Mouse (Mus musculus) heart, adult 8-10 months (tissue): ENCODE results near the gene Zdhhc14. TPM values are rescaled to one million over a fixed set of nuclear protein-coding genes. Genes with fewer than 3 reads are reported as not detected.

ENCODE experiments used
- DNase-seq: peaks from one replicate; pipeline ENCODE4 v3.0.0; 2022; ENCODE audit warnings: low spot score
- total RNA-seq, 4 experiments: library from RNA; stranded (reverse); gene quantifications; 2 replicates each; pipeline ENCODE4 v1.2.4; 2022

The Zdhhc14 gene
- total RNA-seq, 4 experiments from 2014 or later = 4.4 to 5.6 (median 5.0) TPM

DNA sequence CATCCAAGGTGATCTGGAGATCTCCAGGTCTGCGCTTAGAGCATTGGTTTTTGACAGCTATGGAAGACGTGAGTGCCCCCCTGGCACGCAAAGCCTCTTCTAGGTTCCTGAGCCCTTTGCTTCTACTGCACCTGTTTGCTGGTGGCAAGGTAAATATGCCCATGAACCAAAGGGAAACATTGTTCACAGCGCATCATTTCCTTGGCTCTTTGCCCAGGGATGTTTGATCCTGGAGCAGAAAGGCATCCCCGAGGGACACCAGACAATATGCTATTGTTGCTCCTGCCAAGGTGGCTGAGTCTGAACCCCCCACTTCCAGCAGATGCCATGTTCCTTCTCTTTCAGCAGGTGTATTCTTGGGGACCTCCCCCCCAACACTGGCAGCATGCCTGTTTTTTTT lies 61.2 kb downstream of the Zdhhc14 start:
- DNase-seq = no peak

DNA sequence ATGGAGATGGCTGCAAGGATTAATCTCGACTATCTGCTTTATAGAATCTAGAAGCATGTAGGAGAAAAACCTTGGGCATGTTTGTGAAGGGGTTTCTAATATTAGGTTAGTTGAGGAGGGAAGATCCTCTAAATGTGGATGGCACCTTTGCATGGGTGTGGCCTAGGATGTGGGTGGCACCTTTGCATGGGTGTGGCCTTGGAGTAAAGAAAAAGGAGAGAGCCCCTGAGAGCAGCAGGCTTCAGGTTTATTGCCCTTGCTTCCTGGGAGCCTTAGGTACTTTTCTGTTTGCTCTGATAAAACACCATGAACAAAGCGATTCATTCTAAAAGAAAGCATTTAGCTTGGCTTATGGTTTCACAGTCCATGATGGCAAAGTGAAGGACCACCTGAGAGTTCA lies 62.2 kb downstream of the Zdhhc14 start:
- DNase-seq = no peak

DNA sequence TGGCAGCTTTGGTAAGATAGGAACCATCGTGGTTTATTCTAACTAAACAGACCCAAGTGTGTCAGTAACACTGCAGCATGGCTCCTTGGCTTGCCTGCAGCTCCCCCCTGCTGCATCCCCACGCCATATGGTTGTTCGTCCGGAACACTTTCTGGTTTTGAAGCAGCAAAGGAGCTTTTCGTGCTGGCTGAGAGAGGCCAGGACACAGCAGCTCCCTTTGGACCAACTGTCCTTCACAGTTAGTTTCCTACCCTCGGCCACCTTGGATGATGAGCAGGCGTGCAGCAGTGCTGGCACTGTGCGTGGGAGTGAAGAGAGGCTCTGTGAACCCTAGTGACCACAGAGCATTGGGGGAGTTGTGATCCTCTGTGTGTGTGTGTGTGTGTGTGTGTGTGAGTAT lies 64.2 kb downstream of the Zdhhc14 start:
- DNase-seq = no peak

DNA sequence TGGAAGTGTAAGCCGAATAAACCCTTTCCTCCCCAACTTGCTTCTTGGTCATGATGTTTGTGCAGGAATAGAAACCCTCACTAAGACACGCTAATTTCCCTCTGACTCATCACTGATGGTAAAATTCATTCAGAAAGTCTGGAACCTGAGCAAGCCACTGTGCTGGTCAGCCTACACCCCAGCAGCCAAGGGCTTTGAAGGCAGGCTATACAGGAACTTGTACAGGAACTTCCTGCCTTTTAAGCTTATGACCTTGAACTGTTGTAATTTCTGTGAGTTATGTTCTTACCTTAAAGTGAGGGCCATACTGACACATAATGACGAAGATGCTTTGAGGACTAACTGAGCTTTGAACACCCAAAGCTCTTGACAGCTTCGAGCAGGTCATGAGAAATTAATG lies 67.9 kb downstream of the Zdhhc14 start:
- no peak for DNase-seq

DNA sequence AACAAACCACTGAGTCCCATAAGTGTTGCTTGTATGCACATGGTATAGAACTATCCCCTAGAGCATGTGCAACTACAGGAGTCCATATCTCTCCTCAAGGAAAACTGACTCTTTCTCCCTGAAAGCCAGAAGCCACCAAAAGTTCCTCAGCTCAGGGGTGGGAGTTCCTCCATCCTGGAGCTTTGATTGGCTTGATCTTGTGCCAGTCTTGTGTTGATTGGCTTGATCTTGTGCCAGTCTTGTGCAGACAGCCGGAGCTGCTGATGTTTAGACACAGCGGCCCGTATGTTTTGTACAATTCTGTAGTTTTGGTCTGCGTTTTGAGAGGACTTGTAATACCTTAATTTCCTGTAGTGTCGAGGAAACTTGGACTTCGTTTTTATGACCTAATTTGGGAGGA lies 70.8 kb downstream of the Zdhhc14 start:
- no peak for DNase-seq

DNA sequence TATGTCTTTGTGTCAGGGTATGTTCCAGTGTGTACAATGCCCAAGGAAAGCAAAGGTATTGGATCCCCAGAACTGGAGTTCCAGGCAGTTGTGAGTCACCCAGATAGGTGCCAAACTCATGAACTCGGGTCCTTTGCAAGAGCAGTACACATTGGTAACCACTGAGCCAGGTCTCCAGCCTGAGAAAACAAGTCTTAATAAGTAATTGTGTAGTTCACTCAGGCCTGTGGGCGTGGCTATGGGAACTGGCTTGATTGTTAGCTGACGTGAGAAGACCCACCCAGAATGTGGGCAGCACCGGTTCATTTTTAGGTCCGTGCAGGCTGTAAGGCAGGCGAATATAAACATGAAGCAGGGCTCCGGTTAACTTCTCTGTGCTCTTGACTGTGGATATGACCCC lies 73.6 kb downstream of the Zdhhc14 start:
- DNase-seq = no peak

DNA sequence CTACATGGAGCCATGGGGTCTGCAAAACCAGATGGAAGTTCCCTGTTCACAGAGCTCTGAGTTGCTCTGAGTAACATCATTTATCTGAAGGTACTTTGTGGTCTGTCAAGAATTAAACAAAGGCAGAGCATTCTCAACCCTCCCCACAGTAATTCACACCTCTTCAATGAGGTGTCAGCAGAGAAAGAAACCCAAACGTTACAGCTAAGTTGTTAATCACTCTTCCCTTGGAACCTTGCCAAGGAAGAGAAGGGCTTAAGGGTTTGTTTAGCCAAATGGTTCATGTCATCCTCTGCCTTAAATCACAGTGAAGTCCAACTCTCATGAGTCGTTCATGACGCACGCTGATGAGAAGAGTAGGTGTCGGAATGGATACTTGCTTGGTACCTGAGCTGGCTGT lies 75.6 kb downstream of the Zdhhc14 start:
- no peak for DNase-seq

DNA sequence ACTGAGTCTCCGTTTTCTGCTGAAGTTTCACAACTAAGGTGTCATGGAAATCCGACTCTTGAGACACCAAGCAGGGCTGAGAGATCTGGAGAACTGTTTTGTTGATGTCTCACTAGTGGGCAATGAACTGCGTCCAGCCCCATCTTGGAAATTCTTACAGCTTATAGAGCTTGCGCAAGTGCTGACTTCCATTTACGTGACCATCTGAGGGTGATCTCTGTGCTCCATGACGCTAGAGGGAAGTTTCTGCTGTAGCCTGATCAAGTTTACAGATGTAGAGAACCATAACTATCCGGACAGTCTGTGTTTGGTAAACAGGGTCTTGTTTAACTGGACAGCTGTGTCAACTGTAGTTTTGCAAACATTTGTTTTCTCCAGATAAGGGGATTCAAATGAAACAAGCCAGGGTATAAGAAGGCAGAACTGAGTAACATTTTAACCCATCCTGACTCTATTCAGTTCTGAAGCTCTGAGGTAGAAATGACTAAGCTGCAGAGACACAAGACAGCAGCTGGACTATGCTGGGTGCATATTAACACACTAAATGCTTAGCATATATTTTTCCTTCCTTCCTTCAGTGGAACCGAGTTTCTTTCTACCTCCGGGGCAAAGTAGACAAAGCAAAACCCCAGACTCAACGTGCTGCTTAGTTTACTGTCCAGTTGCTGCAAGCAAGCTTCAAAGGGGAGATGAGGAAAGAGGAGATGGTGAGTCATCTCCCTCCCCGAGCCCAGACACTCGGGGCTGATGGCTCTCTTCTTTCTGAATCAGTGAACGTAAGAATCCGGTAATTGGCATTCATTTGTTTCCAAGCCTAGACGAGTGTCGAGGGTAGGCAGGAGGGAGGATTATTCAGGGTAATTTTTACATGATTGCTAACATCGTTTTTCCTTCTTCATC lies 77.0 kb downstream of the Zdhhc14 start:
- DNase-seq = no peak

DNA sequence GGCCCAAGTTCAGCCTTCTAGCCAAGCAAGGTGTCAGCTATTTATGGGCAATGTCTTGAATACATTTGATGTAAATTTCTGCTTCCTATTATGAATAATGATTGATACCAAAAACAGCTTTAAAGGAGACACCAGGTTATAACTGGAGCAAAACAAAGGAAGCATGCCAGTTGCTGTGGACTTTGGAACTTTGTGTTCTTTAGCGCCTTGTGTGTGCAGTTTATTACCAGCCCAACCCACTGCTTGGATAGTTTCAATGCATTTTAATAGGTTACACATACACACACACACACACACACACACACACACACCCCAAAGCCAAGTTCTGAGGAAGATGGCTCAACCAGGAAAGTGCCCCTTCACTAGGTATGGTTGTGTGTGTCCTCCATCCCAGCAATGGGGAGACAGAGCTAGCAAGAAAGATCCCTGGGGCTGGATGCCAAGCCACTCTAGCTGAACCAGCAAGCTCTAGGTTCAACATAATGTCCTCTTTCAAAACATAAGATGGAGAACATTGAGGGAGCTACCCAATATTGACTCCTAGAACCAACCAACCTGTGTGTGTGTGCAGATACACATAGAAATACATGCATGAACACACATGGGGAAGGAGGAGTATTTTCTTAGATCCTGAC lies 79.9 kb downstream of the Zdhhc14 start:
- no peak for DNase-seq

DNA sequence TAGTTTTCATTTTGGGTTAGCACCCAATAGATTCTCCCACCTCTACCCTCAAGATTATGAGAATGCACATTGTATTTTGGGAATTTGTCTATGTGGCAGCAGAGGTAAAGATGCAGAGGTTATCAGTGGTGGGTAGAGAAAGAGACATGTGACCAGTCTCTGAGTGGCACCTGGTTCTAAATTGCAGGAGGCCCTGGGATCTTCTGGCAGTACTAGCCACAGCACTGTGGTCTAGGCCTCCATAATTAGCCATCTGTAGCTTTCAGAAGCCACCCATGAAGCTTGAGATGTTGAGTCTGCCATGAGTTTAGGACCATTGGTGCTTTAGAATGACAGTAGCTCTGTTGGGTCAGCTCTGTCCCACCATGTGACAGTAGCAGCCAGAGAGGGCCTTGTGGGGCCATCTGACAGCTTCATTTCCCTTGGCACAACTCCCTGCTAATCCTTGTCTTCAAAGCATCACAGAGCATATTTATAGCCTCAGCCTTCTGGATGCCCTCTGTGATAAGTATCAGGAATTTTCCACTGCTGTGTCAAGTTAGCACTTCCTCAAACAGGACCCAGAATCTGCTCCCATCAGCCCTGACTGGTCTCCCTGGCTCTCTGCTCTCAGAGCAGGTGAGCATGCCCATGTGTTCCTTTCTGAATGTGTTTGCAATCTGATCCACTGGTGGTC lies 80.5 kb downstream of the Zdhhc14 start:
- DNase-seq = no peak

DNA sequence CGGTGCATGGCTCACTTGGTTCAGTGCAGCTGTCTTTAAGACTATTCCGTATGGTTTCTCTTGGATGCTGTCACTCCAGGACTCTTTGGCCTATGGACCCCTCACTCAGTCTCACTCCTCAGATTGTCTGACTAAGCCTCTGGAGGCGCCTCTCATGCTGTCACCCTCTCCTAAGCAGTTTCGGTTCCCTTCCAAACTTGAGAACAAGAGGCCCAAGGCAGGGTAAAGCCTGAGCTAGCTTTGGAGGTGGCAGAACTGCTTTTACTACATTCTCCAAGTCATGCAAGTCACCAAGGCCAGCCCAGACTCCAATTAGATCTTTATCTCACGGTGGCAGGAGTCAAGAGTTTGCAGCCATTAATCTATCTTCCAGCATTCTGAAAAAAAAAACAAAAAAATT lies 82.3 kb downstream of the Zdhhc14 start:
- no peak for DNase-seq

DNA sequence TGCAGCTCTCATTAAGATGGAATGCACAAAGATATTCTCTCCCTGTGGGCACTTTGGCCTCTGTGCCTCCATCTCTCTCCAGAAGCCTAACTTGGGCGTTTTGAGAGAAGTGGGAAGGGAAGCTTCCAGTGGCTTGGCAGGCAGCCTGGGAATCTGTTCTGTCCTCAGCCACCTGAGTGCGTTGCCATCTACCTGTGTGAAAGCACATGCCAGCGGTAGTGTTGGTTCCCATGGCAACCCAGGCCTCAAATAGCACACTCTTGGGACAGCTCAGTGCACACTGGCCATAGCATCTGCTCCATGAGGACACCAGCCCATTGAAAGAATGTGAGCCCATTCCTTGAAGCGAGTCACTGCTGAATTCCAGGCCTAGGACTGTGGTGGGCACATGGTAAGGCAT lies 83.2 kb downstream of the Zdhhc14 start:
- DNase-seq = no peak

DNA sequence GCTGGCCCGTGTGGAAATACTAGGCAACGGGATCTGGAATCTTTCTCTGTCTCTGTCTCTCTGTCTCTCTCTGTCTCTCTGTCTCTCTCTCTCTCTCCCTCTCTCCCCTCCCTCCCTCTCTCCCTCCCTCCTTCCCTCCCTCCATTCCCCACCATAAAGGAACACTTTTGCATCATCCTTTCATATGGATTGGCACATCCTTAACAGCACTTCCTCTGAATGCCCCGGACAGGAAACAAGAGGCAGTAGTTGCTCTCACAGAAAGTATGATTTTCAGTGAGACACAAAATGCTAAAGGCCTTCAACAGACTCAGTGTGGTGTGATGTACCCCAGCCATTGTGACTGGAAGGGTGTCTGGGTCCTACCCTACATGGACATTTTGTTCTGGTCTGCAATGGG lies 89.9 kb downstream of the Zdhhc14 start:
- no peak for DNase-seq

DNA sequence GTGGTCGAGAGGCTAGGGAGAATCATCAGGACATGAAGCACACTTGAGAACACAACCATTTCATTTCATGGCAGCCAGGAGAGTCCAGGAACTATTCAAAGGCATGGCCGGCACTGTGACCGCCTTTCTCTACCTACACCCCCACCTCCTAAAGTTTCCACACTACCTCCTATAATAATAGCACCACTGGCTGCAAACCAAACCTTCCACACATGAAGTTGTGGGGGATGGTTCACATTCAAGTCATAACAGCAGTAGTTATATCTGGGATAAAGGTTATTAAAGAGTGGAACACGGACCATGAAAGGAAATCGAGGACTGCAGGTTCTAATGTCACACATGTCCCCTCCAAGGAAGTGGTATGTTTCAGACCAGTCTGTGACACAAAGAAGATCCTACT lies 90.6 kb downstream of the Zdhhc14 start:
- no peak for DNase-seq

DNA sequence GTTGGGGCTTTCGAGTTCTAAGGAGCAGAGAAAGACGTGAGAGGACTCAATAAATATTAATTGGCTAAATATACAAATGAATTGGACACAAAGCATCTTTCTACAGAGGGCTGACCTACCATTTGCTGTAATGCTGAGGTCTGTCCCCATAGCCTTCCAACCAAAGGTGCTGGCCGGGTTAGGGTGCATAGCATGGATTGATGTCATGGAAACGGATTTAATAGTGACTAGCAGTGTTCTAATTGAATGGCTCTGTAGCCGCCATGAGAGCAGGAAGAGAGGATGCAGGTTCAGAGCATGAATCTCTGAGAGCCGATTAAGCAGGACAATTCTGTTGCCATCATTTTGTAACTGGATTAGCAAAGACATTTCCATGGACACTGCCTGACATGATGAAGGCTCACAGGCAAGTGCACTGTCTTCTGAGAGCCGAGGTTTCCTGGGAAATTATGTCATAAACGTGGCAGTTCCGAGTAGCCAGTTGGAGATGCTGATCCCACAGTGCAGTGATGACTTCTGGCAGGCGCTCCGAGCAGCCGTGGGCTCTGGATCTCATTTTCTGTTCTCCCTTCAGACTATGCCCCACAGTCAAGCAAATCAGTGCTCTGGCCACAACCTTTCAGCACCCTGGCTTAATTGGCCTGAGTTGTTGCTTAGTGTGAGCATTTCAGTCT lies 91.3 kb downstream of the Zdhhc14 start:
- no peak for DNase-seq

DNA sequence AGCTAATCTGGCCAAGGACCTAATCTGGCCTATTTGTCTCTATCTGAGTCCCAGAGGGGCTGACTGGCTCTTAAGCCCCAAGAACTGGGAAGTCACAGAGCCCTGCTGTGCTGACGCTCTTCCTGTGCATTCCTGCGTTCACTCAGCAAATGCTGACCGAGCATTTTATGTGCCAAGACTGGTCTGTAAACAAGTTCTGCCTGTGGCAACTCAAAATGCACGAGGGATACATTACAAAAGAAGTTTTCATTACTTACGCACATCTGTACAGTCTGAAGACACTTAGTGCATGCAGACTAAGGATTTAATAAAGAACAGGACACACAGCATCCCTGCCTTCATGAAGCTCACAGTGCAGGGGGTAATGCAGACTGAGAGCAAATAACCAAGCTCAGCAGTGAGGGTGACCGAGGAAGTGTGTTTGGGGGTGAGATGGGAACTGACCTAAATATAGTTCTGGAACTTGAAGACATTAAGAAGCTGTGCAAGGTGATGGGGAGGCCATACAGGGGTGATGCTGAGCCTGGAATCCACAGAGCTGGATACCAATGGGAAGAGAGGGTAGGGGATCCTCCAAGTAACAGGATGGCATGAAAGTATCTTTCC lies 99.3 kb downstream of the Zdhhc14 start:
- DNase-seq = peak; percentile 54

DNA sequence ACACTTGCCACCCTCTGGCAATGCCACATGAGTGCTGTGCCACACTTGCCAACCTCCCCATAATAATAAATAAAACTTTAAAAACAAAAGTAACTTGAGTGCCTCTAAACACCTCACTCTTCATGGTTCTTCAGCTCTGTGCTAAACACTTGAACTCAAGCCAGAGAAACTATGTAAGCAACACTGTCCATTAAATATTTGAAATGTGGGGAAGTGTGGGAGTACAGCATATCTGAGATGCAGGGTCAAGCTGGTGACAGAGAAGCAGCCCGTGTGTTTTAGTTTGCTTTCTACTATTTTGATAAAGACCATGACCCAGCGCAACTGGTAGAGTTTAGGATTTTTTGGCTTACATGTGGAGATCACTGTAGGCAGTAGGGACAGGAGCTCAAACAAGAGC lies 100.7 kb downstream of the Zdhhc14 start:
- no peak for DNase-seq

DNA sequence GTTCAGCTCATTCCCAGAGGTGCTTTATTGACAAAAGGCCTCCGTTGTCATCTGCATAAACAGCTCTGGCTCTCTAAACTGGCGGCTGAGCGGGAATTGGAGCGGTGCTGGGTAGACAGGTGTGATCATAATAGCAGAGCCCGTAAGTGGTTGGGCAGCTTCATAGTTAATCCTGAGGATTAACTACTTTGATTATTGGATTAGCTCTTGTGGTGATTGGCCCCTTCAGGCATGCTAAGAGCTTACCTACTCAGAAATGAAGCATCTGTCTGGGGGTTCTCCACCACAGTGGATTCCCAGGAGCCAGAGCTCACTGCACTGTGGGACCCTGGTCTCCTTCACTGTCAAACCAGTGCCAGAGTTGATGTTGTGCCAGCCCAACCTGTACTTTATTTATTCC lies 102.7 kb downstream of the Zdhhc14 start:
- DNase-seq = no peak

DNA sequence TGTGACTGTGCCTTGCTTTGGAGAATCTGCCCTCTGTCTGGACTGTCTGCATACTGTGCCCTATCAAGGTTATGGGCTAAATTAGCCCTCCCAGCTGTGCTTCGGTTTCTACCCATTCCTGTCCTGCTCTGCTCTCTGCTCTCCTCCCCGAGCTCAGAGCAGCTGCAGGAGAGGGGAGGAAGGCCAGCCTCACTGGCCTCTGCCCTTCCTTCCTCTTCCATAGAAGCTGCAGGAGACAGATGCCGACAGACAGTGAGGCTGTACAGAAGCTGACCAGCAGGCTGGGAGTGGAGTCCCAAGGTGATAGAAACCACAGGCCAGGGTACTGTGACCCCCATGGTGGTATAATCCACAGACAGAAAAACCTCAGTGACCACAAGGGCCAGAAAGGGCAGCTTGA lies 104.1 kb downstream of the Zdhhc14 start:
- DNase-seq = no peak

DNA sequence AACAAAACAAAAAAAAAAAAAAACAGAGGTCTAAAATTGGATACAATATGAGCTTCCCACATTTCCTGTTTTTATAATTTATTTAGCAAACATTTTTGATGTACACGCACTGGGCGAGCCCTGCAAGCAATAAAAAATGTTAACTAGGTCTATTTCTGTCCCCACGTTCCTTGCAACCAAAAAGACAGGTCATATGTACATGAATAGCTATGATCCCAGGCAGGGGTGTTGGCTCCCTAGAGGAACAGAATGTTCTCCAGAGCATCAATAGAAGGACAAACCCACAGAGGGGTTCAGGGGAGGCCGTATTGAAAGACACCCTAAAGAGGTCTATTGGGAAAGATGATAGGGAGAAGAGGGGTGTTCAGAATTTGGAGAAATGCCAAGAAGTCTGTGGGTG lies 106.6 kb downstream of the Zdhhc14 start:
- DNase-seq = no peak

DNA sequence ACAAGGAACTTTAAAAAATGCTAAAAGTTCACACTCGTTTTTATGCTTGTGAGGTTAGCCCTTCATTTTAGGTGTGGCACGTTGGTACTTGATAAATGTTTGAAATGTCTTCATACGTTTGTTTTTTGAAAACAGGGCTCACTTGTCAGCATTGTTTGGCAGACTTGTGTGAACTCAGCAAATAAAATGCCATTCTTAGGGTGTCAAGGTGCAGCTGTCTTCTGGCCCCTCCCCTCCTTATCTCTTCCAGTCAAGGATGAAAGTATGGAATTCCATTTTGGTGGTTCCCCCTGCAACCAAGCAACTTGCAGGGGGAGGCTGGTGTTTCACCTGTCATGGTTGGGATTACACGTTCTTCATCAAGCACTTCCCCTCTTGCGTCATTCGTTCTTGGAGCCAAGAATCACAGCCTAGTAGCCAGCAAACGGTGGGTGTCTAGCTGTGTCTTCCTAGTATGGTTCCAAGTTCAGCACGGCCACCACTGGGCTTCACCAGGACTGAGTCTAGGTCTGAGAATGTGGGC lies 108.2 kb downstream of the Zdhhc14 start:
- DNase-seq = no peak

DNA sequence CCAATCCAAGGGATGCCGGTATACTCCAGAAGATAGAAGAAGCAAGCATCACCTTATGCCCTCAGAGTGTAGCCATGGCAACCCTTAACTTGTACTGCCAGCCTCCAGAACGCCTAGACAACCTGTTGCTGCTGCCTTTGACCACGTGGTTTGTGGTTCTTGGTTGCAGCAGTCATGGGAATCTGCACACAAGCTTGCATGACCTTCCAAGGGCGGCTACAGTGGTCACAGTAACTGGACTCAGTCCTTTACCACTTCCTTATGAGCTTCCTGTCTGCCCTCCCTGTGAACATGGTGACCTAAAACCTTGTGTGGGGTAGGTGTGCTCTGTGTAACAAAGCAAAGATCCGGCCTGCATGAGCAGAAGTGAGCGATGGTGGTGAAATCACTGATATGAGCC lies 109.6 kb downstream of the Zdhhc14 start:
- no peak for DNase-seq
